Mouse (Mus musculus) liver, postnatal 0 days (tissue): Measurements from ENCODE around the gene Il22ra2.

Experiments
- CTCF ChIP-seq: sonication (generic); IDR thresholded peaks from 2 replicates; pipeline ENCODE4 v1.5.1; 2016; ENCODE audit warnings: antibody characterized with exemption, low read depth
- EP300 ChIP-seq: IDR thresholded peaks from 2 replicates; pipeline ENCODE4 v1.6.1; 2016; ENCODE audit warnings: antibody characterized with exemption, low read depth, mild to moderate bottlenecking

- no peak for TF ChIP-seq CTCF
- no peak for TF ChIP-seq EP300
These were observed 23.3 kb downstream of the Il22ra2 start for GRCm38 (mm10) chr10:19645119-19645518.
